Mouse (Mus musculus): ENCODE results near the gene Them7. TPM values are rescaled to one million over a fixed set of nuclear protein-coding genes. Genes with fewer than 3 reads are reported as not detected.

Them7 gene
- total RNA-seq (2014; fragmentation: Nextera tagmentation) (not detected in 2 replicates), total RNA-seq (2017) (not detected in 2 replicates), polyA plus RNA-seq (2012) (not detected in 2 replicates)

- TF ChIP-seq POLR2AphosphoS5 (IDR thresholded peaks at IDR 0.05; ENCODE audit: insufficient replicate concordance, low read depth, low read length) (no peak), GATA2 (IDR thresholded peaks at IDR 0.05; ENCODE audit: borderline replicate concordance, low read depth, low read length) (no peak), CTCF (IDR thresholded peaks at IDR 0.05; ENCODE audit: low read depth, low read length) (no peak), GATA1 (IDR thresholded peaks at IDR 0.05; ENCODE audit: borderline replicate concordance, low read length) (no peak)
- no peak for ATAC-seq (ENCODE audit: extremely low read depth, insufficient number of reproducible peaks, low FRiP score, poor library complexity, severe bottlenecking)
- no peak within 1 kb of the TSS for H3K4me3 ChIP-seq (ENCODE audit: low read depth, low read length)
- no peaks in the 10 kb centered on the region for H3K4me1 ChIP-seq (ENCODE audit: insufficient read depth, low read depth, low read length)
- no peaks in the 10 kb centered on the region for H3K36me3 ChIP-seq (replicated peaks)
- H3K9me3 ChIP-seq (replicated peaks) = no peaks in the 10 kb centered on the region
- DNase-seq (ENCODE audit: low spot score) = no peak
- H3K27me3 ChIP-seq (ENCODE audit: insufficient read depth, low read length) = peaks cover 6% of the 10 kb centered on the region; the same call in 1 of the 2 replicates
Observed at GRCm38 (mm10) chr2:105224134-105224986, at the start of gene Them7. Gene Them7, plus strand, starts transcription at chr2:105224320.

GRCm38 (mm10) chr2:105178871-105179270 is 45.2 kb upstream of the Them7 start:
- TF ChIP-seq GATA1 (IDR thresholded peaks at IDR 0.05; ENCODE audit: borderline replicate concordance, low read length) = no peak
- TF ChIP-seq CTCF (IDR thresholded peaks at IDR 0.05; ENCODE audit: low read depth, low read length) = no peak
- no peak for TF ChIP-seq GATA2 (IDR thresholded peaks at IDR 0.05; ENCODE audit: borderline replicate concordance, low read depth, low read length)
- no peak for TF ChIP-seq TAL1 (conservative IDR thresholded peaks at IDR 0.05; ENCODE audit: low read depth, low read length)
- no peak for TF ChIP-seq POLR2AphosphoS5 (IDR thresholded peaks at IDR 0.05; ENCODE audit: insufficient replicate concordance, low read depth, low read length)
- no peak for DNase-seq (ENCODE audit: low spot score)
- ATAC-seq (ENCODE audit: extremely low read depth, insufficient number of reproducible peaks, low FRiP score, poor library complexity, severe bottlenecking) = no peak
- no peaks in the 10 kb centered on the region for H3K4me1 ChIP-seq (ENCODE audit: insufficient read depth, low read depth, low read length)
- H3K4me3 ChIP-seq (ENCODE audit: low read depth, low read length) = no peak overlapping the region
- no peaks in the 10 kb centered on the region for H3K36me3 ChIP-seq (replicated peaks)
- no peaks in the 10 kb centered on the region for H3K27me3 ChIP-seq (ENCODE audit: insufficient read depth, low read length)
- no peaks in the 10 kb centered on the region for H3K9me3 ChIP-seq (replicated peaks)

- Histone ChIP-seq H3K9me3 (replicated peaks) (no peaks in the 10 kb centered on the region), H3K36me3 (replicated peaks) (no peaks in the 10 kb centered on the region), H3K27me3 (ENCODE audit: insufficient read depth, low read length) (no peaks in the 10 kb centered on the region), H3K4me3 (ENCODE audit: low read depth, low read length) (no peak overlapping the region), H3K4me1 (ENCODE audit: insufficient read depth, low read depth, low read length) (no peaks in the 10 kb centered on the region)
- TF ChIP-seq CTCF (IDR thresholded peaks at IDR 0.05; ENCODE audit: low read depth, low read length) (no peak), GATA1 (IDR thresholded peaks at IDR 0.05; ENCODE audit: borderline replicate concordance, low read length) (no peak), GATA2 (IDR thresholded peaks at IDR 0.05; ENCODE audit: borderline replicate concordance, low read depth, low read length) (no peak), TAL1 (conservative IDR thresholded peaks at IDR 0.05; ENCODE audit: low read depth, low read length) (no peak), POLR2AphosphoS5 (IDR thresholded peaks at IDR 0.05; ENCODE audit: insufficient replicate concordance, low read depth, low read length) (no peak)
- ATAC-seq (ENCODE audit: extremely low read depth, insufficient number of reproducible peaks, low FRiP score, poor library complexity, severe bottlenecking) = no peak
- DNase-seq (ENCODE audit: low spot score) = no peak
Observed at GRCm38 (mm10) chr2:105182501-105182900, 41.6 kb upstream of the Them7 start.

GRCm38 (mm10) chr2:105185140-105185539 is 39.0 kb upstream of the Them7 start:
- no peaks in the 10 kb centered on the region for H3K36me3 ChIP-seq (replicated peaks)
- H3K4me3 ChIP-seq (ENCODE audit: low read depth, low read length) = no peak overlapping the region
- ATAC-seq (ENCODE audit: extremely low read depth, insufficient number of reproducible peaks, low FRiP score, poor library complexity, severe bottlenecking) (no peak), DNase-seq (ENCODE audit: low spot score) (no peak)
- no peaks in the 10 kb centered on the region for H3K4me1 ChIP-seq (ENCODE audit: insufficient read depth, low read depth, low read length)
- H3K27me3 ChIP-seq (ENCODE audit: insufficient read depth, low read length) = no peaks in the 10 kb centered on the region
- TF ChIP-seq POLR2AphosphoS5 (IDR thresholded peaks at IDR 0.05; ENCODE audit: insufficient replicate concordance, low read depth, low read length) (no peak), GATA1 (IDR thresholded peaks at IDR 0.05; ENCODE audit: borderline replicate concordance, low read length) (no peak), GATA2 (IDR thresholded peaks at IDR 0.05; ENCODE audit: borderline replicate concordance, low read depth, low read length) (no peak), TAL1 (conservative IDR thresholded peaks at IDR 0.05; ENCODE audit: low read depth, low read length) (no peak), CTCF (IDR thresholded peaks at IDR 0.05; ENCODE audit: low read depth, low read length) (no peak)
- H3K9me3 ChIP-seq (replicated peaks) = no peaks in the 10 kb centered on the region

GRCm38 (mm10) chr2:105185768-105186529 is 38.2 kb upstream of the Them7 start:
- TF ChIP-seq TAL1 (conservative IDR thresholded peaks at IDR 0.05; ENCODE audit: low read depth, low read length) (no peak), GATA1 (IDR thresholded peaks at IDR 0.05; ENCODE audit: borderline replicate concordance, low read length) (no peak), CTCF (IDR thresholded peaks at IDR 0.05; ENCODE audit: low read depth, low read length) (no peak), POLR2AphosphoS5 (IDR thresholded peaks at IDR 0.05; ENCODE audit: insufficient replicate concordance, low read depth, low read length) (no peak), GATA2 (IDR thresholded peaks at IDR 0.05; ENCODE audit: borderline replicate concordance, low read depth, low read length) (no peak)
- H3K36me3 ChIP-seq (replicated peaks) = no peaks in the 10 kb centered on the region
- DNase-seq (ENCODE audit: low spot score) = no peak
- no peak overlapping the region for H3K4me3 ChIP-seq (ENCODE audit: low read depth, low read length)
- H3K9me3 ChIP-seq (replicated peaks) = no peaks in the 10 kb centered on the region
- ATAC-seq (ENCODE audit: extremely low read depth, insufficient number of reproducible peaks, low FRiP score, poor library complexity, severe bottlenecking) = no peak
- H3K4me1 ChIP-seq (ENCODE audit: insufficient read depth, low read depth, low read length) = no peaks in the 10 kb centered on the region
- H3K27me3 ChIP-seq (ENCODE audit: insufficient read depth, low read length) = no peaks in the 10 kb centered on the region

- Histone ChIP-seq H3K4me1 (ENCODE audit: insufficient read depth, low read depth, low read length) (no peaks in the 10 kb centered on the region), H3K27me3 (ENCODE audit: insufficient read depth, low read length) (no peaks in the 10 kb centered on the region), H3K4me3 (ENCODE audit: low read depth, low read length) (no peak overlapping the region), H3K9me3 (replicated peaks) (no peaks in the 10 kb centered on the region), H3K36me3 (replicated peaks) (no peaks in the 10 kb centered on the region)
- TF ChIP-seq GATA1 (IDR thresholded peaks at IDR 0.05; ENCODE audit: borderline replicate concordance, low read length) (no peak), TAL1 (conservative IDR thresholded peaks at IDR 0.05; ENCODE audit: low read depth, low read length) (no peak), POLR2AphosphoS5 (IDR thresholded peaks at IDR 0.05; ENCODE audit: insufficient replicate concordance, low read depth, low read length) (no peak)
- ATAC-seq (ENCODE audit: extremely low read depth, insufficient number of reproducible peaks, low FRiP score, poor library complexity, severe bottlenecking) (no peak), DNase-seq (ENCODE audit: low spot score) (no peak)
Observed at GRCm38 (mm10) chr2:105186591-105186990, 37.5 kb upstream of the Them7 start.
